Mouse (Mus musculus) cerebellum, adult 2 months (tissue): ENCODE data around the gene Ogfod2.

Experiments used
- CTCF ChIP-seq: fragments of 200-500 bp; IDR thresholded peaks from 2 replicates; pipeline ENCODE4 v1.5.1; 2011; ENCODE audit warnings: low read depth, mild to moderate bottlenecking, control low read depth, low read length, moderate library complexity, borderline replicate concordance; ENCODE audit not compliant: insufficient read depth
- POLR2A ChIP-seq: fragments of 200-500 bp; IDR thresholded peaks from 2 replicates; pipeline ENCODE4 v1.6.1; 2011; ENCODE audit warnings: low read length, control low read depth, borderline replicate concordance; ENCODE audit not compliant: insufficient read depth

GRCm38 (mm10) chr5:124093120-124093794, 18.8 kb upstream of the Ogfod2 start:
- no peak for TF ChIP-seq CTCF
- no peak for TF ChIP-seq POLR2A
